Mouse (Mus musculus) limb, embryonic 14.5 days (tissue): ENCODE data around the gene Rab44. TPM values are rescaled to one million over a fixed set of nuclear protein-coding genes. Genes with fewer than 3 reads are reported as not detected.
"Not testable (repeated sequence)": the region's sequence is repeated elsewhere in the genome, so short reads cannot be mapped to it uniquely, and the experiment has no call there.

ENCODE experiments used
- ATAC-seq: fragments of 200-750 bp; cut with Nextera tagmentation; 2 replicates; pipeline ENCODE4 v1.8.0; 2017; ENCODE audit warnings: low read depth, moderate number of reproducible peaks, moderate TSS enrichment; ENCODE audit not compliant: low FRiP score
- DNase-seq: peaks from one replicate; pipeline ENCODE4 v3.0.0-alpha.2; 2015; ENCODE audit warnings: low spot score
- H3K27ac ChIP-seq: fragments of 300-500 bp; sonication (generic); replicated peaks from 2 replicates; pipeline ENCODE4 v1.5.1; 2014; ENCODE audit warnings: low read depth, mild to moderate bottlenecking, low read length, moderate library complexity, mixed read lengths
- H3K27me3 ChIP-seq: fragments of 300-500 bp; sonication (generic); 2 replicates; pipeline ENCODE4 v1.6.1; 2014; ENCODE audit warnings: low read length, mixed read lengths; ENCODE audit not compliant: control insufficient read depth, insufficient read depth
- H3K36me3 ChIP-seq: fragments of 300-500 bp; sonication (generic); 2 replicates; pipeline ENCODE4 v1.6.1; 2014; ENCODE audit warnings: mild to moderate bottlenecking, low read length, moderate library complexity, mixed read lengths; ENCODE audit not compliant: control insufficient read depth, insufficient read depth
- H3K4me1 ChIP-seq: fragments of 300-500 bp; sonication (generic); 2 replicates; pipeline ENCODE4 v1.6.1; 2014; ENCODE audit warnings: antibody characterized with exemption, low read length, mixed read lengths; ENCODE audit not compliant: control insufficient read depth, insufficient read depth
- H3K4me2 ChIP-seq: fragments of 300-500 bp; sonication (generic); replicated peaks from 2 replicates; pipeline ENCODE4 v1.6.1; 2014; ENCODE audit warnings: low read depth, mild to moderate bottlenecking, low read length, moderate library complexity; ENCODE audit not compliant: severe bottlenecking
- H3K4me3 ChIP-seq: fragments of 300-500 bp; sonication (generic); replicated peaks from 2 replicates; pipeline ENCODE4 v1.5.1; 2014; ENCODE audit warnings: low read length
- H3K9ac ChIP-seq: fragments of 300-500 bp; sonication (generic); 2 replicates; pipeline ENCODE4 v1.6.1; 2014; ENCODE audit warnings: mild to moderate bottlenecking, low read depth, low read length, moderate library complexity; ENCODE audit not compliant: severe bottlenecking
- H3K9me3 ChIP-seq: fragments of 300-500 bp; sonication (generic); 2 replicates; pipeline ENCODE4 v1.6.1; 2016; ENCODE audit warnings: low read length; ENCODE audit not compliant: control insufficient read depth
- POLR2A ChIP-seq: fragments of 200-500 bp; IDR thresholded peaks from 2 replicates; pipeline ENCODE4 v1.8.0; 2012; ENCODE audit warnings: inconsistent platforms, mild to moderate bottlenecking, moderate library complexity, borderline replicate concordance; ENCODE audit not compliant: insufficient read depth, insufficient read length; ENCODE audit errors: extremely low read depth
- WGBS: fragments of 180-500 bp; shearing (Covaris S2); extraction: QIAGEN DNeasy Blood & Tissue Kit; methylation state at CpG from one replicate; pipeline ENCODE4 v1.1.7; 2014; 5-methylcytosine and 5-hydroxymethylcytosine counted together
- polyA plus RNA-seq, 2 experiments: library from polyadenylated mRNA; depleted of rRNA in 1 of 2; stranded (reverse) in 1 of 2; unstranded in 1 of 2; fragments of >200 nt; fragmentation: Nextera tagmentation in 1 of 2; extraction: Ambion mirVana in 1 of 2; gene quantifications; 2 replicates each; pipeline versions ENCODE4 v1.2.1 to v1.2.3; 2012 to 2014

The Rab44 gene
- polyA plus RNA-seq (2012; rRNA removed) = 2.4 and 2.8 TPM in 2 replicates
- polyA plus RNA-seq (2014; fragmentation: Nextera tagmentation; extraction: Ambion mirVana) = 1.4 and 1.5 TPM in 2 replicates

- H3K4me1 ChIP-seq = no peaks in the 10 kb centered on the region
- no peaks in the 10 kb centered on the region for H3K9me3 ChIP-seq
- H3K27ac ChIP-seq = no peak within 1 kb of the TSS
- no peak for ATAC-seq
- no peak within 1 kb of the TSS for H3K4me3 ChIP-seq
- no peak within 1 kb of the TSS for H3K4me2 ChIP-seq
- no peaks in the 10 kb centered on the region for H3K27me3 ChIP-seq
- 92% methylated on average over 13 of the region's 13 CpGs for WGBS
- no peak within 1 kb of the TSS for H3K9ac ChIP-seq
- no peak for TF ChIP-seq POLR2A
- no peak for DNase-seq
- no peaks in the 10 kb centered on the region for H3K36me3 ChIP-seq
Observed at GRCm38 (mm10) chr17:29113591-29114352, at the start of gene Rab44. Gene Rab44 (plus strand): TSS chr17:29114145.

- no peak for DNase-seq
- H3K4me1 ChIP-seq = no peaks in the 10 kb centered on the region; the same call in none of the 2 replicates
- H3K9ac ChIP-seq = no peak overlapping the region
- no peak for TF ChIP-seq POLR2A
- WGBS = 81% methylated on average over 21 of the region's 21 CpGs
- H3K27ac ChIP-seq = no peak overlapping the region
- no peaks in the 10 kb centered on the region for H3K9me3 ChIP-seq
- ATAC-seq = no peak
- no peak overlapping the region for H3K4me2 ChIP-seq
- H3K4me3 ChIP-seq = no peak overlapping the region
- no peaks in the 10 kb centered on the region for H3K27me3 ChIP-seq
- H3K36me3 ChIP-seq = no peaks in the 10 kb centered on the region
Observed at GRCm38 (mm10) chr17:29065245-29065940, 48.6 kb upstream of the Rab44 start.

- TF ChIP-seq POLR2A = no peak
- DNase-seq = no peak
- Histone ChIP-seq H3K9me3 (no peaks in the 10 kb centered on the region), H3K36me3 (no peaks in the 10 kb centered on the region), H3K4me1 (no peaks in the 10 kb centered on the region; the same call in none of the 2 replicates), H3K27ac (no peak overlapping the region), H3K27me3 (no peaks in the 10 kb centered on the region), H3K4me2 (no peak overlapping the region), H3K9ac (no peak overlapping the region), H3K4me3 (no peak overlapping the region)
- 94% methylated on average over 3 of the region's 3 CpGs for WGBS
- ATAC-seq = no peak
Observed at GRCm38 (mm10) chr17:29065971-29066370, 48.0 kb upstream of the Rab44 start.

GRCm38 (mm10) chr17:29067416-29067815 lies 46.5 kb upstream of the Rab44 start:
- H3K9me3 ChIP-seq, H3K4me1 ChIP-seq, H3K9ac ChIP-seq, H3K4me3 ChIP-seq, H3K36me3 ChIP-seq, H3K4me2 ChIP-seq, H3K27ac ChIP-seq, H3K27me3 ChIP-seq, DNase-seq, ATAC-seq: not testable (repeated sequence)
- WGBS = 91% methylated on average over 3 of the region's 3 CpGs

- no peaks in the 10 kb centered on the region for H3K9me3 ChIP-seq
- peaks cover 2% of the 10 kb centered on the region for H3K4me1 ChIP-seq
- no peak overlapping the region for H3K27ac ChIP-seq
- 48% methylated on average over 5 of the region's 5 CpGs for WGBS
- no peak for DNase-seq
- no peak for TF ChIP-seq POLR2A
- H3K4me2 ChIP-seq = no peak overlapping the region
- no peak overlapping the region for H3K9ac ChIP-seq
- H3K27me3 ChIP-seq = no peaks in the 10 kb centered on the region
- no peak for ATAC-seq
- no peak overlapping the region for H3K4me3 ChIP-seq
- H3K36me3 ChIP-seq = no peaks in the 10 kb centered on the region
Observed at GRCm38 (mm10) chr17:29067847-29068246, 46.1 kb upstream of the Rab44 start.
